Mouse (Mus musculus) hindbrain, embryonic 10.5 days (tissue): ENCODE data around the gene Smco2. TPM values are rescaled to one million over a fixed set of nuclear protein-coding genes. Genes with fewer than 3 reads are reported as not detected.
"Not testable (repeated sequence)": the region's sequence is repeated elsewhere in the genome, so short reads cannot be mapped to it uniquely, and the experiment has no call there.

Source experiments
- DNase-seq: peaks from one replicate; pipeline ENCODE4 v3.0.0-alpha.2; 2017; ENCODE audit warnings: low spot score
- H3K27ac ChIP-seq: fragments of 300-500 bp; sonication (generic); 2 replicates; pipeline ENCODE4 v1.5.1; 2016; ENCODE audit warnings: mild to moderate bottlenecking, moderate library complexity
- H3K27me3 ChIP-seq: fragments of 300-500 bp; sonication (generic); 2 replicates; pipeline ENCODE4 v1.6.1; 2016; ENCODE audit warnings: mild to moderate bottlenecking; ENCODE audit not compliant: poor library complexity, insufficient read depth, severe bottlenecking
- H3K36me3 ChIP-seq: fragments of 300-500 bp; sonication (generic); 2 replicates; pipeline ENCODE4 v1.6.1; 2016; ENCODE audit warnings: mild to moderate bottlenecking, moderate library complexity
- H3K4me1 ChIP-seq: fragments of 300-500 bp; sonication (generic); replicated peaks from 2 replicates; pipeline ENCODE4 v1.6.1; 2016; ENCODE audit warnings: mild to moderate bottlenecking
- H3K4me3 ChIP-seq: fragments of 300-500 bp; sonication (generic); 2 replicates; pipeline ENCODE4 v1.5.1; 2016; ENCODE audit warnings: mild to moderate bottlenecking, moderate library complexity
- H3K9me3 ChIP-seq: fragments of 300-500 bp; sonication (generic); 2 replicates; pipeline ENCODE4 v1.6.1; 2016; ENCODE audit warnings: mild to moderate bottlenecking, moderate library complexity
- WGBS: fragments of 180-500 bp; shearing (Covaris S2); methylation state at CpG from one replicate; pipeline ENCODE4 v1.1.7; 2016; 5-methylcytosine and 5-hydroxymethylcytosine counted together
- polyA plus RNA-seq: library from polyadenylated mRNA; unstranded; fragments of >200 nt; fragmentation: Nextera tagmentation; extraction: Ambion mirVana; gene quantifications from 2 replicates; pipeline ENCODE4 v1.2.1, GENCODE M21; 2016

The Smco2 gene
- polyA plus RNA-seq, 1 experiment from 2014 or later = not detected

DNA sequence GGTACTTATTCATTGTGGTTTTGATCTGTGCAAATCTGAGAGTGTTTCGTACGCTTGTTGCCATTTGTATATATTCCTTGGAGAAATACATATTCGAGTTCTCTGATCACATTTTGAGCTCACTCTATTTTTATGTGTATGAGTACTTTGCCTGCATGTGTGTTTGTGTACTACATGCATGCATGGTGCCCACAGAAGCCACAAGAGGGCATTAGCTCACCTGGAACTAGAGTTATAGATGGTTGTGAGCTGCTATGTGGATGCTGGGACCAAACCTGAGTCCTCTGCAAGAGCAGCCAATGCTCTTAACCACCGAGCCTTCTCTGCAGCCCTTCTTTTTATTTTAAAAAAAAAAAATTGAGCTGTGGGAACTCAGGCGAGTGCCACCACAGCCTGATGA, 11.5 kb upstream of the Smco2 start:
- no peak for DNase-seq
- 90% methylated on average over 5 of the region's 5 CpGs for WGBS
- no peaks in the 10 kb centered on the region for H3K9me3 ChIP-seq

DNA sequence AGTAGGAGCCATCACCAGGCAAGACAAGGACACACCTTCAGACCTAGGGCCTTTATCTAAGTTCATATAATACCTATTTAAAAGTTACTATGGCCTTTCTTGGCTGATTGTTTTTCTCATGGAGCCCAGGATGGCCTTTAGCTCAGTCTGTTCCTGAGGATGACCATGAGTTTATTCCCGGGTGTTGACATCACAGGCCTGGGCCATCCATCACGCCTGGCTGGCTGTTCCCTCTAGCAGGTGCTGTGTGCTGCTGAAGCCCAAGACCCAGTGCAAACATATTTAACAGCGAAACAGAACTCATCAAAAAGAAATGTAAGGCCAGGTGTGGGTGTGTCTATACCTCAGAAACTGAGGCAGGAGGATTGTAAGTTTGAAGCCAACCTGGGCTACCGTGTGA, 11.0 kb upstream of the Smco2 start:
- Histone ChIP-seq H3K9me3 (no peaks in the 10 kb centered on the region), H3K4me3 (no peak overlapping the region), H3K27ac (no peak overlapping the region), H3K27me3 (no peaks in the 10 kb centered on the region), H3K36me3 (no peaks in the 10 kb centered on the region), H3K4me1 (peaks cover 13% of the 10 kb centered on the region)
- 84% methylated on average over 4 of the region's 4 CpGs for WGBS
- no peak for DNase-seq

More for the DNA sequence above, 11.5 kb upstream of the Smco2 start:
- H3K4me3 ChIP-seq = no peak overlapping the region
- no peak overlapping the region for H3K27ac ChIP-seq
- no peaks in the 10 kb centered on the region for H3K27me3 ChIP-seq
- H3K4me1 ChIP-seq = peaks cover 13% of the 10 kb centered on the region
- no peaks in the 10 kb centered on the region for H3K36me3 ChIP-seq

DNA sequence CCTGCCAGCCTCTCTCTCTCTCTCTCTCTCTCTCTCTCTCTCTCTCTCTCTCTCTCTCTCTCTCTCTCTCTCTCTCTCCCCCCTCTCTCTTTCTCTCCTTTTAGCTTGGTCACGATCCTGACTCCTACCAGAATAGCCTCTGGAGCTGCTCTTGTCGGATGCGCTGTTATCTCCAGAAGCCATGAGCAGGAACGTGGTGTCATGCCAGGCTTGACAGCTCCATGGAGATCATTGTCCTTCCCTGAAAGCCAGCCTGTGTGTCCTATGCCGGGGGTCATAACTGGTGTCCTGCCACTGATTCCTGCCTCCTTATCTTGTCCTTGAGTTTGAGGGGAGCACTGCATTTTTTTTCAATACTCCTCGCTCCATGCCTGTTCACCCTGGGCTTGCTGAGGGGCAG, 5.0 kb upstream of the Smco2 start:
- no peak for DNase-seq
- 71% methylated on average over 6 of the region's 6 CpGs for WGBS
- no peak overlapping the region for H3K27ac ChIP-seq
- H3K4me1 ChIP-seq = peaks cover 13% of the 10 kb centered on the region
- H3K27me3 ChIP-seq = no peaks in the 10 kb centered on the region
- no peak overlapping the region for H3K4me3 ChIP-seq
- H3K9me3 ChIP-seq = no peaks in the 10 kb centered on the region
- no peaks in the 10 kb centered on the region for H3K36me3 ChIP-seq

DNA sequence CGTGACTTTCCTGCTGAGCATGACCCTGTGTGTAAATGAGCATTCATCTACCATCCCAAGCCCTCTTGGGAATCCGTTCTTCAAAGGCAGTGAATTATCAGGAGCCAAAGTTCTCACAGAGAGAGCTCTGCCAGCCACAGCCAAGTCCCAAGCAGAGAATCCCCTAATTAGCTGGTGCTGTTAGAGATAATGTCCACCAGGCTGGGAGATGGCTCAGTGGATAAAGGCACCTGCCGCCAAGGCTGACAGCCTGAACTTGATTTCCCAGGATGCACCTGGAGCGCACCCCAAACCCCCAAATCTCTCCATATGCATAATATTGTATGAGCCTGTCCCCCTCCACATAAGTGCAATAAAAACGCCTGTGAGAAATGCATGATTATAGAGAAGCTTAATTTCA, 4.6 kb upstream of the Smco2 start:
- 77% methylated on average over 5 of the region's 5 CpGs for WGBS
- Histone ChIP-seq H3K27ac (no peak overlapping the region), H3K4me3 (no peak overlapping the region), H3K9me3 (no peaks in the 10 kb centered on the region), H3K27me3 (no peaks in the 10 kb centered on the region), H3K36me3 (no peaks in the 10 kb centered on the region), H3K4me1 (peaks cover 15% of the 10 kb centered on the region)
- DNase-seq = no peak

DNA sequence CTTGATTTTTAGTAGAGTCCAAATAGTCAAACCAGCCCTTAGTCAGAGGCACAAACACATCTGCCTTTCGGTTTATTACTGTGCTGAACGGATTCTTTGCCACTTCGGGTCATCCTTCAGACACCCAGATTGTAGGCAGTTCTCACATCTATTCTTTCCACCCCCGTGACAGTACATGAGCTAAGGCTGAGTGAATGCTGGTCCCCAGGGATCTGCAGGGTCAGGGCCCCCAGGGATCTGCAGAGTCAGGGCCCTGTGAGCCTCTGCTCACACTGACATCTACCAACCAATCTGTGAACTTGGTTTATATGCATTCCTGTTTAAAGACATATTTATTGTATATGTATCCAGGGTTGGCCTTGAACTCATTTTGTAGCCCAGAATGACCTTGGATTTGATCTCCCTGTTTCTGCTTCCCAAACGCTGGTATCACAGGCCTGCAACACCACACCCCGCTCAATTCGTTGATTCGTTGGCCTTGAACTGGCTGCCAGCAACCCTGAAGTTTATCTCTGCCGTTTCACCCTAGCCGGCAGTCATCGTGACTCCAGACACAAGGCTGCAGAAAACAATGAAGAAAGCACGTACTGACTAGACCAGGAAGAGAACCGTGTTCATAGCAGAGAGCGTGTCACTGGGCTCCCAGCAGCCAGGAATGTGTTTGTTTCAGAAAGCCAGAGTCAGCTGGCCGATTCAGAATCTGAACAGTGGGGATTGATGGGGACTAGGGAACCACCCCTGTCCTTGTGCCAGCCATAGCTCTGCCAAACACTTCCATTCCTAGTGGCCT, 3.7 kb upstream of the Smco2 start:
- Histone ChIP-seq H3K27ac (no peak overlapping the region), H3K9me3 (no peaks in the 10 kb centered on the region), H3K36me3 (no peaks in the 10 kb centered on the region), H3K27me3 (no peaks in the 10 kb centered on the region), H3K4me1 (peaks cover 15% of the 10 kb centered on the region), H3K4me3 (no peak overlapping the region)
- DNase-seq = no peak
- 81% methylated on average over 15 of the region's 15 CpGs for WGBS

DNA sequence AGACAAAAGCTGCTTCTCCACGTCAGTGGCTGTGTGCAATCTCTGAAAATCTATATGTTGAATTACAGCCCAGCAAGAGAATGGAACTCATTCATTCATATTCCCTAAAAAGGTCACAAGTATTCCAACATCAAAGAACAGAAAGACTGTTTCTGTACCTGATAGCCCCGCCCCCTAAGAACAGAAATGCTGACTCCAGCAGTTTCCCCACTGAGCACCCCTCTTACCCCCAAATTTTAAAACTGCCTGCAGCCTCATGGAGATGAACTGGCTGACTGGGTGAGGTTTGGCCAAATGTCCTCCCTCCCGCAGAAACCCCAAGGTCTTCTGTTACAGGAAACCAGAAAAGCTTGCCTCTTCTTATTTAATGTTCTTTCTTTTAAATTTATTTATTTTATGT, 2.5 kb upstream of the Smco2 start:
- Histone ChIP-seq H3K9me3 (no peaks in the 10 kb centered on the region), H3K4me3 (no peak overlapping the region), H3K4me1 (peaks cover 12% of the 10 kb centered on the region), H3K27me3 (no peaks in the 10 kb centered on the region), H3K36me3 (no peaks in the 10 kb centered on the region), H3K27ac (no peak overlapping the region)
- DNase-seq = no peak
- whole genome bisulfite sequencing = 78% methylated on average over 3 of the region's 3 CpGs

DNA sequence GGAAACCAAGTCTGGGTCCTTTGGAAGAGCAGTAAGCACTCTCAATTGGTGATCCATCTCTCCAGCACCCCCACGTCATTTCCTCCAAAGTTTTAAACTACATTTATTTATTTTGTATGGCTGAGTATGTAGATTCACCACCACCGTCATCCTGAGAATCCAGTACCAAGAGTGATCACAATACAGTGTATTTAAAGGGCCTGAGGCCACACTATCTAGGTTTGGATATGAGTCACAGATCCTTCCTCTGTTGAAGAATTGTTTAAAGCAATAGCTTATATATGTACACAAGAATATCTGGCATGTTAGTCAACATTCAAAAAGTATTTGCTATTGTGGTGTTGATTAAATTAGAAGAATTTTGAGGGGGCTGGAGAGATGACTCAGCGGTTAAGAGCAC, 1.6 kb upstream of the Smco2 start:
- no peaks in the 10 kb centered on the region for H3K9me3 ChIP-seq
- H3K27me3 ChIP-seq = no peaks in the 10 kb centered on the region
- H3K36me3 ChIP-seq = no peaks in the 10 kb centered on the region
- peaks cover 8% of the 10 kb centered on the region for H3K4me1 ChIP-seq
- no peak overlapping the region for H3K27ac ChIP-seq
- DNase-seq = no peak
- 88% methylated on average over 3 of the region's 3 CpGs for WGBS
- no peak overlapping the region for H3K4me3 ChIP-seq

DNA sequence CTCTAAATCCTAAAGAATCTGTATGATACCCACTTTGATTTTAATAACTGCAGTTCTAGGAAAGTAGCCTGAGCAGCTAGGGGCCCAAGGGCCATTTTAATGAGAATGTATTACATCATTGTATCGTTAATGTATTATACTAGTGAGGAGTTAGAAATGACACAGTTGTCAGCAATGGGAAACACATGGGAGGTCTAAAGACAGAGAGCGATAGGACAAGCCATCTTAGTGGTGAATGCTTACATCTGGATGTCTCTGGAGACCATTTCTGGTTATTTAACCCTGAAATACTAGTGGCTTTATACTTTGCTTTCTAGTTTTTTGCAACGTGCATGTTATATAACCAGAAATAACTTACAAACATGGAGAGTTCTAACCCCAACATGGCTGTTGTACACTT, 2.0 kb downstream of the Smco2 start:
- H3K27ac ChIP-seq = no peak overlapping the region
- DNase-seq = no peak
- no peaks in the 10 kb centered on the region for H3K36me3 ChIP-seq
- H3K27me3 ChIP-seq = no peaks in the 10 kb centered on the region
- 85% methylated on average over 3 of the region's 3 CpGs for WGBS
- peaks cover 6% of the 10 kb centered on the region; the same call in 1 of the 2 replicates for H3K4me1 ChIP-seq
- H3K9me3 ChIP-seq = peaks cover 4% of the 10 kb centered on the region; the same call in 1 of the 2 replicates
- H3K4me3 ChIP-seq = no peak overlapping the region

DNA sequence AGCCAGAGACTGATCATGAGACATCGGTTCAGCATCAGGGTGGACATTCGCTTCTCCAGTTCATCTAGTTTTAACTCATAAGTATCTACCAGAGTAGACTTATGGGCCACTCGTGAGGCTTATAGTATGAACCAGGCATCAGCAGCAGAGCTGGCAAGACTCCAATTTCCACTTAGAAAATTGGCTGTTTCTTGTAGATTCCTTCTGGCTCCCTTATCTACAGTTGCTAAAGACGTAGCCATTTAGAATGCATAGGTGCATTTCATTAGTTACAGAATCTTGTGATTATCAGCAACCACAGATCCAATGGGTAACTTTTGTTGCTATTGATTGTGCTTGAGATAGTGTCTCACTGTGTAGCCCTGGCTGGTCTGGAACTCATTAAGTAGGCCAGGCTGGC, 2.8 kb downstream of the Smco2 start:
- no peaks in the 10 kb centered on the region for H3K27me3 ChIP-seq
- H3K27ac ChIP-seq = no peak overlapping the region
- H3K4me1 ChIP-seq = peaks cover 6% of the 10 kb centered on the region; the same call in 1 of the 2 replicates
- peaks cover 4% of the 10 kb centered on the region; the same call in 1 of the 2 replicates for H3K9me3 ChIP-seq
- no peaks in the 10 kb centered on the region for H3K36me3 ChIP-seq
- WGBS = 89% methylated on average over 4 of the region's 4 CpGs
- H3K4me3 ChIP-seq = no peak overlapping the region
- DNase-seq = no peak

DNA sequence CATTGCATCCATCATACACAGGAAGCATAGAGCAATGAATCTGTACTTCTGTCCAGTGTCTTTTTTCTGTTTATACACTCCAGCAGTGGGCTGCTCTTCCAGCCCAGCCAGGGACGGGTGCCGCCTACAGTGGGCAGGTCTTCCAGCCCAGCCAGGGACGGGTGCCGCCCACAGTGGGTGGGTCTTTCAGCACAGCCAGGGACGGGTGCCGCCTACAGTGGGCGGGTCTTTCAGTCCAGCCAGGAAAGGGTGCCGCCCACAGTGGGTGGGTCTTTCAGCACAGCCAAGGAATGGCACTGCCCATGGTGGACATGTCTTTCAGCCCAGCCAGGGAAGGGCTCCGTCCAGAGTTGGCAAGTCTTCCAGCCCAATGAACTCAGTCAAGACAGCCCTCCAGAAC, 5.3 kb downstream of the Smco2 start:
- Histone ChIP-seq H3K36me3 (no peaks in the 10 kb centered on the region), H3K4me1 (no peaks in the 10 kb centered on the region), H3K27ac (no peak overlapping the region), H3K4me3 (no peak overlapping the region), H3K9me3 (peaks cover 4% of the 10 kb centered on the region; the same call in 1 of the 2 replicates), H3K27me3 (no peaks in the 10 kb centered on the region)
- no peak for DNase-seq
- WGBS = 97% methylated on average over 9 of the region's 9 CpGs

DNA sequence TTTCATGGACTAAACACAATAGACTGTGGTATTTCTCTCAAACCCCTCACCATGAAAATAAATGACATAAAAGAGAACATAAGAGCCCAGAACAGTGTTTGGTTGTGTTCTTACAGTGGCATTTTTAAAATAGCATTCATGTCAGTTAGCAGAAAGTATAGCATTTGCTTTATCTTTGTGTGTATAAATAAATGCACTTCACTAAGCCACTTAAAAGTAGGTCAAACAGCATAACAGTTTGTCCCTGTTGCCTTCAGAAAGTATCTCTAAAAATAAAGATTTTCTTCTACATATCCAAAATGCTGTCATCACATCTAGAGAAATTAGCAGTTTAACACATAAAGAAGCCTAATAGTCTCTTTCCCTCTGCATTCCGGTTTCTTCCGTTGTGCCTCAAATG, 7.5 kb downstream of the Smco2 start:
- Histone ChIP-seq H3K27ac (no peak overlapping the region), H3K27me3 (no peaks in the 10 kb centered on the region), H3K4me1 (no peaks in the 10 kb centered on the region), H3K4me3 (no peak overlapping the region), H3K36me3 (no peaks in the 10 kb centered on the region), H3K9me3 (peaks cover 4% of the 10 kb centered on the region; the same call in 1 of the 2 replicates)
- 95% methylated on average over 2 of the region's 2 CpGs for WGBS
- DNase-seq = no peak

DNA sequence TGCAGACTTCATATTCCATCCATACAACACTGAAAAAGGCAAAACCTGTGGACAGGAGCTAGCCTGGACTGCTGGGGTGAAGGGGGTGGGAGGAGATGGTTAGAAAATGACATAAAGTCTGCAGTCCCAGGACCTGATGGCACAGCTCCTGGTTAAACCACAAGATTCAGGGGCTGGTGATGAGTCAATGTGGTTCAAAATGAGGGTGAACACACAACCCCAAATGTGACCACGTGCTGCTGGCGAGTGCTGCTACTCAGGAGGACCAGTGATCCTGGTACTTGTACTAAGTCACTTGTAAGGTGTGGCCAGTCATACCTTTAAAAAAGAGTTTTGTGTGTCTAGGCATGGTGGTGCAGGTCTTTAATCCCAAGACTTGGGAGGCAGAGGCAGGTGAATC, 13.2 kb downstream of the Smco2 start:
- Histone ChIP-seq H3K4me1 (no peaks in the 10 kb centered on the region), H3K27ac (no peak overlapping the region), H3K9me3 (no peaks in the 10 kb centered on the region), H3K36me3 (no peaks in the 10 kb centered on the region), H3K4me3 (no peak overlapping the region), H3K27me3 (no peaks in the 10 kb centered on the region)
- no peak for DNase-seq
- WGBS = 85% methylated on average over 2 of the region's 2 CpGs

DNA sequence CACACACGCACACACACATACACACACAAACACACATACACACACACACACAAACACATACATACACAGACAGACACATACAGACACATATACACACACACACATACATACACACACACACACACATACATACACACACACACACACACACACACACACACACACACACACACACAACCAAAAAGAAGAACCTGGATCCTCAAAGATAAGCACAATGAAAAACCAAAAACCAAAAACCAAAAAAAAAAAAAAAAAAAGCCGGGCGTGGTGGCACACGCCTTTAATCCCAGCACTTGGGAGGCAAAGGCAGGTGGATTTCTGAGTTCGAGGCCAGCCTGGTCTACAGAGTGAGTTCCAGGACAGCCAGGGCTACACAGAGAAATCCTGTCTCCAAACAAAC, 14.5 kb downstream of the Smco2 start:
- H3K9me3 ChIP-seq, H3K27ac ChIP-seq, H3K4me1 ChIP-seq, DNase-seq, H3K27me3 ChIP-seq, H3K36me3 ChIP-seq, H3K4me3 ChIP-seq: not testable (repeated sequence)
- 91% methylated on average over 5 of the region's 5 CpGs for WGBS

DNA sequence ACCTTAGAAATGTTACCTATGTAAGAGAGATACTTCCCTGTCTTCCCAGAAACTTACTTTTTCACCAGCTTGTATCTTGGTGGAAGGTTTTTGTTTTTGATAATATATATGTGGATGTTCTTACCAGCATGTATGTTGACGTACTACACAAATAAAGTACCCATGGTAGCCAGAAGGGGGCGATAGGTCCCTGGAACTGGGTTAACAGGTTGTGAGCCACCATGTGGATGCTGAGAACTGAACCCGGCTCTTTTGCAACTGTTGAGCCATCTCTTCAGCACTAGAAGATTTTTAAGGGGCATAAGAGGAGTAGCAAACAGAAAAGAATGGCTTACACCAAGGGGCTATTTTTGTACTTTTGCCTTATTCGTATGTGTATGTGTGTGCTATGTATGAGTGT, 15.8 kb downstream of the Smco2 start:
- H3K27ac ChIP-seq = no peak overlapping the region
- DNase-seq = no peak
- H3K27me3 ChIP-seq = no peaks in the 10 kb centered on the region
- 82% methylated on average over 4 of the region's 4 CpGs for whole genome bisulfite sequencing
- no peaks in the 10 kb centered on the region for H3K9me3 ChIP-seq
- no peaks in the 10 kb centered on the region for H3K4me1 ChIP-seq
- H3K4me3 ChIP-seq = no peak overlapping the region
- no peaks in the 10 kb centered on the region for H3K36me3 ChIP-seq
